Mouse (Mus musculus) liver, adult 2 months (tissue): Measurements from ENCODE around the gene Hddc3.

Experiments used
- CTCF ChIP-seq: fragments of 200-500 bp; IDR thresholded peaks from 2 replicates; pipeline ENCODE4 v1.5.1; 2011; ENCODE audit warnings: low read depth, low read length, control low read depth
- POLR2A ChIP-seq: fragments of 200-500 bp; IDR thresholded peaks from 2 replicates; pipeline ENCODE4 v1.6.1; 2011; ENCODE audit warnings: low read length, control low read depth; ENCODE audit not compliant: insufficient read depth; ENCODE audit errors: extremely low read depth

DNA sequence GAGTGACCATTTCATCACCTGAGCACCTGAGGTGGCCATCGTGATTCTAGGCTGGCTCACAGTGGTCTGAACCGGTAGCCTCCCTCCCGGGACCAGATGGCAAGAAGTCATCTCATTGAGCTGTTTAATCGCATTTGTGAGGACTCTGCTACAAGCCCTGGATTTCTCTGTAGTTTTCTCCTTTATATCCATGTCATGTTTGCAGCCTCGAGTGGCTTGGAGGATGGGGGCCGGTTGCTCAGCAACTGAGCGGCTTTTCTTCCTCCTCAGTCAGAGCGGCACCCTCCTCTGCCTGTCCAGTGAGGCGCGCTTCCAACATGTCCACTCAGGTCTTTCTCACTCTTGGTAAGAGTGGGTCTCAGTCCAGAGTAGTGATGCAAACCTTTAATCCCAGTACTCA lies 33.3 kb downstream of the Hddc3 start:
- TF ChIP-seq CTCF = no peak
- TF ChIP-seq POLR2A = no peak
